Mouse (Mus musculus): ENCODE measurements at regions not wholly inside any gene's neighbourhood (a gene's known extent, or its start where the extent isn't known, plus 50 kb on each side); places are given as distances from the start of the nearest gene placed in this dataset.

DNA sequence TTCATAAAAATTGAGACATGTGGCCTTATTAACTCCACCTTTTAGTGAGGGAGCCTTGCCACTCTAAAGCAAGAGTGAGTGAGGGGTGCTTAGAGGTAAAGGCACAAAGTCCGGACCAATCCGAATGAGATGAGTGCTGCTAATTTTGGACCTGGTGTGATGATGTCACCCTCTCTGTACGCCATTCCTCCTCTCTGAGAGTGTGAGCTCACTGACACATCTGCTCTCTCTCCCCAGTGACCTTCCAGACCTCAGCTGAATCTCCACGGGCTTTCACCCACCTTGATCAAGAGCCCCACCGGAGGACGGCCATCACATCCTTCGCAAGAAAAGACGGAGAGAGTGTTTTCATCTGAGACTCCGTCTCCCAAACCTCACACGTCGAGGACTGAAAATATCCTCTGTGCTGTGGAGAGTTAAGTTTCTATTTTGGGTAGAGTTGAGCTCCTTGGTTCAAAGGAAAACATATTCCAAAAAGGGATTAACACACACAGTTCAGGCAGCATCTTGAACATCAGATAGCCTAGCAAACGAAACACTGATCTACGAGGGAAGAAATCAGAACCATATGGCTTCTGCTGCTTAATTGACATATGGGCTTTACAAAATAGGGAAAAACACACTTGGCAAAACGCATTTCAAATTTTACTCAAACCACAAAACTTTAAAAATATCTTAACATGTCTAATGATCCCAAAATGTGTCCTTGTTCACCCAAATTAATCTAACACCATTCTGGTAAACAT, 96.2 kb upstream of the 3110018I06Rik start:
- no peak for DNase-seq (ENCODE audit: low spot score in 2 of 2)

DNA sequence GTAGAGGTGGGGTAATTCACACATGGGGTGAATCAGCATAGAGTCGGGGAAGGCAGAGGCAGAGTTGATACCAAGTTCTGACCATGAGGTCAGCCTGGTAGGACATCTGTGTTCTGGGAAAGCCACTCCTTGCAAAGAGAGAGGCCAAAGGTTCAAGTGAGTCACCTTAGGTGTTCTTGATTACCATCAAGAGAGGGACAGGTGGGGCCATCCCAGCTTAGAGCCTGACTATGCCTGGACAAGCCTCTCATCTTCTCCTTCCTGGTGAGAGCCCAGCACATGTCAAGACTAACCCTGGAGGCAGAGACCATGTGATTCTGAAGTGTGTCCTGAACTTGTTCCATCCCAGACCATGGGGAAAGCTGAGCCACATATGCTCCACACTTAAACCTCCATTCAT, 94.0 kb upstream of the 3110018I06Rik start:
- DNase-seq (ENCODE audit: low spot score in 2 of 2): peak; percentile 0 to 1

DNA sequence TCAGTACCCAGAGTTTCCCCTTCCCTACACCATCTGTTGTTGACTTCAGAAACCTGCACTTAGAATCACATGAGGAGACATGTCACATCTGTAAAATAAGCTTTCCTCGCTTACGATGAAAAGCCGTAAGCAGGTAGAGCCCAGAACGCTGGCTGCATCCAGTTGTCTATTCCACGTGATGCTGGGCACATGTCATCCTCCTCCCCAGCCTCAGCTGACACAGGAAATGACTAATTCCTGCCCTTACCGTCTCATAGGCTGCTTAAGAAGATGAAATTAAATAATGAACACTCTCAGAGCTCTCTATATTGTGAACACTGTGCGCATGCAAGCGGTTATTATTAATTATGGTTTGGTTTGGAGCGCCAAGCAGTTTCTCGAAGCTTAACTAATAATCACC, 83.6 kb upstream of the 3110018I06Rik start:
- no peak for DNase-seq (ENCODE audit: low spot score in 2 of 2)

DNA sequence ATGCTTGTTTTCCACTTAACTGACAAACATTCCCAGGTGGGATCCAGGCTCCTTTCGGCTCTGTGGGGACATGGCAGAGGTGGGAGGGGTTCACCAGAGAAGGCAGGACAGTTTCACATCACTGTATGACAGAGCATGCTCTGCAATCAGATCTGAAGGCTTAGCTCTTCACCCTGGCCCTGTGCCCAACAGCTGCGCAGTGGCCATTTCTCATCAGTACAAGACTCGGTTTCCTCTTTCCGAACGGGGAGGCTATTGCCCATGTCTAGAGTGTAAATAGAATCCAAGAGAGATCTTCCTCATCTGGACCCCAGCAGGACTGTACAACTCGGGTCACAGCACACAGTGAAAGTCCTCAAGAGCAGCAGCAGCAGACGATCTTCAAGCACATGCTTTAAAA, 64.5 kb upstream of the 3110018I06Rik start:
- no peak for DNase-seq (ENCODE audit: low spot score in 2 of 2)

DNA sequence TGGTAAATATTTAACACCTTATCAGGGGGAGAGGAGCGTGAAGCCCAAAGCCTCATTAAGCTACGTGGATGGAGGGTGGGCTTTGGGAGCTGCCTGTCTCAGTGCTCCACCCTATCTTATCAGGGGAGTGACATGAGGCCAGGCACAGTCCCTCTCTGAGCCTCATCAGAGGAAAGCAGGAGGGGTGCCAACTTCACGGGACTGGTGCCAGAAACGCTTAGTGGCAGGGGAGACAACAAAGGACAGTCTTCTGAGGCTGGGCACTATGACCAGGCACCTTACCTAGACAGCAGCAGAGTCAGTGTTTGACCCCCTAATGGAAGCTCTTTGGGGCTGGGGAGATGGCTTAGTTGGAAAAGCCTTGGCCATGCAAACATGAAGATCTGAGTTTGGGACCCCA, 49.9 kb upstream of the 3110018I06Rik start:
- DNase-seq (ENCODE audit: low spot score in 2 of 2): peak in 1 of 2 experiments; percentile 3

Measured in urinary bladder, postnatal 36 days (tissue).